Mouse (Mus musculus) spleen, adult 12 weeks (tissue): ENCODE data around the gene Lrp3.

ENCODE experiments used
- DNase-seq: peaks from one replicate; pipeline ENCODE4 v3.0.0; 2022; ENCODE audit warnings: low spot score

The Lrp3 gene

DNA sequence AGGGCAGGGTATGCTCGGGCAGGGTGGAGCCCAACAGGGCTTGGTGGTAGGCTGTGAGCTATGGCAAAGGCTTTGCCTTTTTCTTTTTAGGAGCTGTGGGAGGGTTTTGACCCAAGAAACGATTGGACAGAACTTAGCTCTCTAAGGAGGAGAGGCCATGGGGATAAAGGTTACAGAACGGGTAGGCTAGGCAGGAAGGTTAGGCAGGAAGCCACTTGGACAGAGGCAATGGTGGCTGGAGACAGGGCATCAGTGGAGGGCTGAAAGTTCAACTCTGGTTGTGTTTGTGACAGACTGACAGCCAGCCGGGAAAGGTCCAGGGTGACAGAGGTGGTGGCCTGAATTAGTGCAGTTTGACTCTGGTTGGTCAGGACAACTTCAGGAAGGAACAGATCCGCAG is 25.6 kb downstream of the Lrp3 start:
- no peak for DNase-seq

DNA sequence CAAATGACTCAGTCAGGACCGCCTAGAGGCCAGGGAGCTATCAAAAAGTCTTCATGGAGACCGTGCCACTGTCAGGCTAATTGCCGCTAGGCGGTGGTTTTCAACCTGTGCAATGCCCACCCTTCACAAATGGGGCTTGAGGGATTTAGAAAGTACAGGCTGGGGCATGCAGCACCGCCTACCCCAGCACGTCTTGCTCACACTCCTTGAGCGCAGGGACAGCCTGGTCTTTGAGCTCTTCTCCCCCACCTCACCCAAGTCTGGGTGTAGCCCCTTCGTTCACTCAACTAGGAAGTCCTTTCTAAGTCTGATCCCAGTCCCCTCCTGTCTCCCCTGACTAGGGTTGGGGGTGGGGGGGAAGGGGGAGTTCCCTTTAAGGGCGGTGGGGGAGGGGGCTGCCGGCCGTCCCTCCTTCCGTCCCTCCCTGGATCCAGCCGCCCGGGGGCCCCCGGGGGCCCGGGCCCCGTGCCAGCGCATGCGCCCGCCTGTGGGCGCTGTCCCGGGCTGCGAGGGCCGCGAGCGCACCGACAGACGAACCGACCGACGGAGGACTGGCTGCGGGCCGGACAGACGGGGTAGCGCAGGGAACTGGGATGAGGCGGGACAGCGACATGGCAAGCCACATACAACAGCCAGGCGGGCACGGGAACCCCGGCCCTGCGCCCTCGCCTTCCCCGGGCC is 29.3 kb downstream of the Lrp3 start, which contains the start of gene Slc7a10:
Gene Slc7a10, plus strand, starts transcription at position 497 of the 681 bp plus-strand sequence.
- no peak for DNase-seq

DNA sequence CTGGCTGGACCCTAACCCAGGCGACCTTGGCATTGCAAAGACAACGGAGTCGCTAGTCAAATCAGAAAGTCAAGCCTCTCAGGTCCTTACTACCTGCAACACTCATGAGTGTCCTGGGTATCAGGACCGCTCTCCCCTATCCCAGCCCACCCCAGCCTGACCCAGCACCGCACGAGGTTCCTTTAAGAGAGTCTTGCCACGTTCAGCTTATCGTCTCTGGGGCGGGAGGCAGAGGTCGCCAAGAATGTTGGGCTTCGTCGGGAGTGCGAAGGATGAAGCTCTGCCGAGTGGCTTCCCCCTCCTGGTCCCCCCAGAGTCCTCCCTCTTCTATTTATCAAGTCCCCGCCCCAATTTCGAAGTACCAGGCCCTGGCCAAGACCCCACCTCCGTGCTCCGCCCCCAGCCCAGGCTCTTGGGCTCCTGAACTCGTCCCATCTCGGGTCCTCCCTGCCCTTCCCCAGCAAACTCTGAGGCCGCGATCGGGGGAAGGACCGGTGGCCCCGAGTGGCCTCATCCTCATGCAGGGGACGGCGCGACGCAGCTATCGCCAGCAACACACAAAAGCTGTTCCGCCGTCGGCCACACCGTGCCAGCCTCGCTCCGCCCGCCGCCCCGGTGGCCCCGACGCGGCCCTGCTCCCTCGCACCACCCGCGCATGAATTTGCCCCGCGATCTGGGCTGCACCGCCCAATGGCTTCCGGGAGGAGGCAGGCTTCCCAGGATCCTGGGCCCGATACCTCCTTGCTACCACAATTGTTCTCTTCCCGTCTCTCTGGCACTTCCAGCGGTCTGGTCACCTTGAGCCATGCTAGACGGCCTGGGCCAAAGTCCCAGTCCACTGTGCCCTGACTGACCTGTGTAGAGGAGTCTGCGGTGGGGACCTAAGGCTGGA is 30.2 kb downstream of the Lrp3 start:
- DNase-seq: no peak

DNA sequence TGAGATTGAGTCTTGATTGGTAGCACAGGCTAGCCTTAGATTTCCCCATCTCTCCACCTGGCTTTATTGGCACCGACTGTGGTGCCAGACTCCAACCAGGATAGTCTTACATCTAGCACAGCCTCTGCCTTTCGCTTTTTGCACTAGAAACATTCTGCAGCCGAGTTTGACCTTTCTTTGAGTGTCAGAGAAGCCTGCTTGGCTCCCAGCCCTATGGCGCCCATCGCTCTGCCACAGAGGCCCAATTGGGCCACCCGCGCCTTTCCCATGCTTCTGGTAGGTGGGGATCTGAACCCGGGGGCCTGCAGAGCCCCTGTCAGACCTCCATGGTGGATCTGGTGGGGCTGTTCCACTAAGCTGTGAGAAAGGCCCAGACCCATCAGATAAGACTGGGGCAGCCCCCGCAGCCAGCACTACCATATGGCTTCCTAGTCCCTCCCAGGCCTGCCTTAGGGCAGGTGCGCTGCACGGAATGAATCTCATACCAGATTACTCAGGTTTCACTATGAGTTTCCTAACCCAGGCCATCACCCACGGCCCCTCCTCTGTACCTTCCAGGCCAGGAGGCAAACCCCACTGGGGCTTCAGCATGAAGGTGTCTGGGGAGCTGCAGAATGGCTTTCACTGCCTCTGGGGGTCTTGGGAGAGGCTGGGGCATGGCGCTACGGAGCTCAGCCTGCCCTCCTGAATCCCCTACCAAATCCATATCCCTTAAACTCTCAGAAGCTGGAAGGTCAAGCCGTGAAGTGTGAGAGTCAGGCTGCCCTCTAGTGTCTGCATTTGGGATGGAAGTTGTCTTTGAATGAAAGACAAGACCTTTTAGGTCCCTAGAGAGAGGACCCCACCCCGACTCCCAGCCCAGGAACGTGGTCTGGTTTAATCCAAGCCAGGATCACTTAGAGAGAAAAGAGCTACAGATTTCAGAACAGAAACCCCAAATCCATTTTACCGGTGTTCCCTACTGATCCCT is 38.6 kb downstream of the Lrp3 start:
- DNase-seq: no peak

DNA sequence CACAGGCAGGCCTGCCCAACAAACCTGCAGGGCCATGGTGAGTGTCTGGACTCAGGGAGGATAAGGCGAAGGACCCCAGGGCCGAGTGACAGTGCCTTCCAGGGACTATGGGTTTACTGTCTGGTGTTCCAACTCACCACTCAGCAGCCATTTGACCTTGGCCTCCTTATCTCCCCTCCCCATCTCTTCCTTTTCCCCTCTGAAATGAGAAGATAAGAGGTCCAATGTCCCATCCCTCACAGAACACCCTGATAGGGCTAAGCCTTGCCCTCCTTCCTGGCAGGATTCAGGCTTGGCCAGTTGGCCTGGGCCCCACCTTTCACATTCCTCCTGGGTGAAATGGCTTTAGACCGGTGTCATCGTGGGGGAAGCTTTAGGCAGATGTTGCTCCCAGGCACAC is 39.8 kb downstream of the Lrp3 start:
- no peak for DNase-seq

DNA sequence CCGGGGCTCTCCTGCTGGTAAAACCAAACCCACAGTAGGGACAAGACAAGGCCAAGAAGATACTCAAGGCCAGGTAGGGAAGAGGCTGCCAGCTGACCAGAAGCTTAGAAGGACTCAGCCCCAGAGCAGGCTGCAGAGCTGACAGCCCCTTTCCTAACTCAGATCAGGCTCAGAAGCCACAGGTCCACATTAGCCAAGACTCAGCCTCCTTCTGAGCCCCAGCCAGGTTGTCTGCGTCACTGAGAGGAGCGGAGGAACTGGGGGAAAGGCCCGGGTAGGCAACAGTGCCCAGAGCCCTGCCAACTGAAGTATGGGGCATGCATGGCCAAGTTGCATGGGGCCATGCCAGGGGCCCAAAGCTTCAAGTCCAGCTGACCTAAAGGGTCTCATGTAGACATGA is 42.8 kb downstream of the Lrp3 start:
- DNase-seq: no peak

DNA sequence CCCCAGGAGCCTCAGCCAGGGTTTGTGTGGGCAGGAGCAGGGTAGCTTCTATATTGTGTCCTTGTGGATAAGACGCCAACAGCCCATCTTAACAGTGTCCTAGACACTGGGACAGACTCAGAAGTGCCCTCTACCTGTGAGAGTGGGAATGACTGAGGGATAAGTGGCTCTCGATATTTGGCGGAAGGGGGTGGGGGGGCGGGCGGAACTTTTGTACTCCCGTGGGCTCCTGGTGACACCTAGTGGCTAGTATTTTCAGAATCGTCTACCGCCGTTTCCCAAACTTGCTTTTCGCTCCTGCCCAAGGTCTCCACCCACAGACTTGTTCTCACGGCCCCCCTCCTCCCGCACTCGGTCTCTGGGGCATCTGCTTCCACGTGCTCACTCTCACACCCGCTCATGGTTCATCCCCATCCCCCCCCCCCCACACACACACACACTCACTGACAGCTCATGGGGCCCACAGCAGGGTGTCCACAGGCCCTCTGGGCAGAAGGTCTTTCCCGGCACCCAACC is 43.4 kb downstream of the Lrp3 start:
- no peak for DNase-seq

DNA sequence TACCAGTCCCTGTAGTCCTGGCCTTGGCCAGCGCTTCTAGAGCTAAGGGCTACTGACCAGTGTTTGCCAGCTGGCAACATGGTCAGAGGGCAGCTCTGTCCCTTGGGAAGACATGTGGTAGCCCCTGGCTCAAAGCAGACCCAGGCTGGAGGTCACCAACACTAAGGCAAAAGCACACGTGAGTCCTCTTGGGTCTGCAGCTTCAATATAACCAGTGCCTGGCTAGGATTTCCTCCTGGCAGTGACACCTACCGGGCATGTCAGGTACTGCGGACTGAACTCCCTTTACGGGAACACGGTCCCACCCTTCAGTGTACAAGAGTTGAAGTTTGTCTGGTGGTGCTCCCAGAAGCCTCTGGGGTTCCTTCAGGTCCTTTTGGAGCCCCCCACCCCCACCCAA is 46.0 kb downstream of the Lrp3 start:
- peak; percentile 45 for DNase-seq

DNA sequence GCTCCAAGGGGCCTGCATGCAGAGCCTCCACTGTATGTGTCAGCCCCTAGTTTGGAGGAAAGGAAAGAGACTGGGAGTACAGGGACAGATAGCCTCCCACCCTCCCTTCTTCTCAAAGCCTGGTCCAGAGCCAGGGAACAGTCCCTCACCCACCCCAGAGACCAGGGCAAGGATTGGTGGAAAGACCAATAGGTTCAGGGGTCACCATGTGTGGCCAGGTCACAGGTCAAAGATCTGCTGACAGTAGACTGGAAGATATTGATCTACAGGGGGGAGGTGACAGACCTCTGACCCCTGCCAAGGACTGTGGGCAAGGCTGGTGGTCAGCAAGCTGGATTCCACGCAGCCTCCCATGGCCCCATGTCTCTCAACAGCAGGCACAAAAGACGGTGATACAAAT is 47.4 kb downstream of the Lrp3 start:
- no peak for DNase-seq

DNA sequence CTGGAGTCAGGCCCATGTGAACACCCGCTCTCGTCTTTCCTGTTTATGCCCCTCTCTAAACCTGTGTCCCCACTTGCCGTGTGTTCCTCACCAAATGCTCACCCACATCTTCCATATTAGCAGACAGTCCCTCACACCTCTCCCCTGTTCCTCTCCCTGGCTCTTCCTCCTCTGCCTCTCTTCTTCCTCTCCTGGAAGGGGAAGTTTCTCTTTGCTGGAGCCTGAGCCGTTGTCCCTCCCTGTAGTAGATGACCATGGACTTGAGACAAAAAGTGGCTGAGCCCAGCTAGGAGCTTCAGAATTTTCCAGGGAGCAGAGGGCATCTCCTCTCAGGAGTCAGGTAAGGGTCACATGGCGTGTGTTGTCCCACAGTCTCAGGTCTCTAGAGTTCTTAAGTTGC is 48.3 kb downstream of the Lrp3 start:
- no peak for DNase-seq

DNA sequence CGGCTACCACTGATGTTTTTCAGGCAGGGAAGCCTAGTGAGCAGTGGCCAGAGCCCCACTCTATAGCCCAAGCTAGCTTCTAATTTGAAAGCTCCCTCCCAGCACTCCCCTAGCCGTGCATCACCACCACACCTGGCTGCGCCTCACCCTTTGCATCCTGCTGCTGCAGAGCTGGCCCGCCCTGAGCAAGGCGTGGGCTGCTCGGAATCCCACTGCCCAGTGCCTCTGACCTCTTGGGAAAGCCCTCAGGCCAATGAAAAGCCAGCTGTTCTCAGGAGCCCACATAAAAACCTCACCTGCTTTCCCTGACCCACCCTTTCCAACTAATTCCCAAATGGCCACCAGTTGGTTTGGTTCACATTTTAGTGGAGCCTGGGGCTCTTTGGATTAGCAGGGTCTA is 51.2 kb downstream of the Lrp3 start:
- DNase-seq: no peak

DNA sequence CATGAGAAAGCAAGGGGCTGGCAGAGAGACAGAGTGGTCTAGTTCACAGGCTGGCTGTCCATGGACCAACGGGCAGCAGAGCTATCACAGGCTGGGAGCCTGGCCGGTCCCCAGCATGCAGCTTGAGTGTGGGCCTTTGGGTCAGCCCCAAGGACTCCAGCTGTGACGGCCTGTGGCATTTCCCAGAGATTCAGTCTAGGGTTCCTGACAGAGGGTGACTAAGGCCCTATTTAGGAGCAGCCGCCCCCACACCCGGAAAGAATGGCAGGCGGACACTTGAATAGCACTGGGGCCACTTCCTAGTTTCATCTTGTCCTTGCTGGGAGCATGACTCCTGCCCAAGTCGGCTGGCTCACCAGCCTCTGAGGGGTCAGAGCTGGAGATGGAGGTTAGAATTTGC is 51.7 kb downstream of the Lrp3 start:
- no peak for DNase-seq

DNA sequence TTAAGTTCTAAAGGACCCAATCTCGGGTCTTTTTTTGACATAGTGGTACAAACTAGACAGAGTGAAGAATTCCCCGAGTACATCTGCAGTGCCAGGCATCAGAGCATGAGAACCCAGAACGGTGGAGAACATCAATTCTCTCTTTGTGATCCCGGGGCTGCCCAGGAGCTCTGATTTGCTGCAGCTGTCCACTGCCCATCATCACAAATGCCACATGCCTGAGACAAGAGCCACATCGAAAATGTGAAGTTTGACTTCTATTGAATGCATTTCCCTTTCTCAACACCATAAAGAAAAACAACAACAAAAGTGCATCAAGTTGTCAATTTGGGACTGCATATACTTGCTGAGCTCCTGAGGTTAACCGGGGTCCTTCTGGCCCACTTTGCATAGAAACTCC is 52.9 kb downstream of the Lrp3 start:
- DNase-seq: no peak

DNA sequence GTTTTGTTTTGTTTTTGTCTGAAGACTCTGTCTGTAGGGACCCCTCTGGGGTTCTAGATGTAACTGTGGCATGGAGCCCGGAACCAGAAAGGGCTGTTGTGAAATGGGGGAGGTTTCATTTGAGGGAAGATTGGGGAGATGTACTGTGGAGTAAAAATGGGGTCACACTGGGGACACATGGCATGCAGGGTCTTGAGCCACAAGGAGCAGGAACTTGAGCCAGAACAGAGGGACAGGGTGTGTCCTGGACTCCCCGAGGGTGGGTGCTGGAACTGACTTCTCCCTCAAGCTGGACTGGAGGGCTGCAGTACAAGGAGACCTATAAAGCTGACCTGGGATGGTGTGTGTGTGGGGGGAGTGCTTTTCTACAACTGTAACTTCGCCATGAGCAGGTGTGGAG is 57.8 kb downstream of the Lrp3 start:
- no peak for DNase-seq

DNA sequence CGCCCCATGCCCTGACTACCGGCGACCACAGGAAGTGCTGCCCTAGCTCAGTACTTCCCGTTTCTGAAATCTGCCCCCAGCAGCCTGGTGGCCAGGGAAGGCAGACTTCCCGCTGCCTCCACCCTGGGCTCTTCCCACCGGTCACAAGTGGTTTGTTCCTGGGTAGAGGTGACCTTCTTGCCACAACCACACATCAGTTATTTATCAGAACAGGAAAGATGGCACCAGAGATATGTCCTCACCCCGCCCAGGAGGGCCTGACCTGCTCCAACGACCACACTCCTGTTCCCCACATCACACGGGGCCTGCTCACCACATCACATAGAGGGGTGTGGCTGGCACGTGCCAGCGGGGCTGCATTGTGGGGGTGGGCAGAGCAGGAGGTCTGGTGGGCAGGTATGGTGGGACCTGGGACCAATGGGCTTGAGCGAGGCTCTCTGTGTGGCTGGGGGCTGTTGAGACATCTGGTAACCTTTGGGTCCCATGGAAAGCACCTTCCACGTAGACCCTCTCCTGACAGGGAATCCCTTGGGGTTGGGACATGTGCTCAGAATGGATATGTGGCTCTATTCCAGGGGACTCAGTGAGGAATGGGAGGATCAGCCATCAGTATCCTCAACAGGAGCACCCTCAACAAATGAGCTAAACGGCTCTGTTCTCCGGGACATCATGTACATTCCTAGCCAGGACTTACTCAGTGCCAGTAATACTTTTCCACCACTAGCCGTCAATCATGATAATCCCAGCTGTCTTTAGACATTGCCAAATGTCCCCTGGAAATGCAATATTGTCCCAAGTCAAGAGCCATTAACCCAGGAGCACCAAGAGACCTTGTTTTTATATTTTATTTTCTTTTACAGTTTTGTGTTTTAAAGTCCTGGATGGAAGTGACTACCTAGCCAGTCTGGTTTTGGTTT is 58.5 kb downstream of the Lrp3 start:
- no peak for DNase-seq

DNA sequence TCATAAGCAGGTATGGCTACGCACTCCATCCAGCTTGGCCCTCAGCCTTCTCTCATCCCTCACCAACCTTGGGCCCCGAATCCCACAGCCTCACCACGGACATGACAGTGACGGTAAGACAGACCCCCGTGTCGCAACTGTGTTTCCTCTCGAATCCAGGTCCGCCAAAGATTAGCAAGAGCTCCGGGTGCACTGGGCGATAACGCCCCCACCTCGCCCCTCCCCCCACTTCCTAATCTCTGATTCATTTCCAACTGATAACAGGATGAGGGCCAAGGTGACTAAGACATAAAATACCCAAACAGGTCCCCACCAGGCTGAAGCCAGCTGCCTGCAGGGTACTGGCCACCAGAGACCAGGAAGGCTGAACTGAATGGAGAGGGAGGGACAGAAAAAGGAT is 60.8 kb downstream of the Lrp3 start:
- DNase-seq: no peak

DNA sequence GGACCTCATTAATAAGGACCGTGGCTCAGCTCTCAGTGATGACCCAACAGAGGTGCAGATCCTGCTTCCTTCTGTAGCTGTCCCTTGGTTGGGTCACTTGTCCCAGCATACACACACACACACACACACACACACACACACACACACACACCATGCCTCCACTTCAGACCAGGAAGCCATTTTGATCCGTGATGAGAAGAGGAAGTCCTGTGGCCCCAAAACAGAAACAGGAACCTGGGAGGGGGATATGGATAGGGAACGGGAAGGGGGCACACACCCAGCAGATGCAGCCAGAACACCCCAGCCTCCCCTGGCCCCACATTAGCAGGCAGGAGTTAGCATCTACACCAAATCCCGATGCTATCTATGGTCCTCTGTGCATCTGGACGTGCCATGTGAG is 64.4 kb downstream of the Lrp3 start:
- DNase-seq: no peak
